Mouse (Mus musculus): ENCODE measurements around the gene Eln. TPM values are rescaled to one million over a fixed set of nuclear protein-coding genes. Genes with fewer than 3 reads are reported as not detected.
A peak's percentile ranks its signal among the peaks of the same experiment; 100 is the strongest.

Gene Eln
- total RNA-seq, 2 experiments from 2014 or later = 49.4 to 112 TPM

DNA sequence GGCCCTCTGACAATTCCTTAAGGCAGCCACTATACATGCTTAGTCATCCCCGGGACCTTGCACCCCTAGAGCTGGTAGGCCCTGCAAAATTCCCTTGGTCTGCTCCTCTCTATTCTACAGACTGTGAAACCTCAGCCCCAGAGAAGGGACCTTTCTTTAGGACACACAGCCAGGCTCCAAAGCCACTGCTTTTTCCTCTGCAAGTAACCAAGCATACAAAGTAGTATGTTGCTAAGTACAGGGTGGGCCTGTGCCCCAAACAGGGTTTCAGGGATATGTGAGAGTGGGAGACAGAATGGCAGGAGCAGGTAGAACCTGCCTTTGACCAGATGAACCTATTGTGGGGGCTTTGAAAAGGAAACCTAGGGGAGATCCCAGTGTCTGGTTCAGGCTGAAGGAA is 59.9 kb downstream of the Eln start:
- DNase-seq (ENCODE audit: low spot score in 2 of 2) = no peak

DNA sequence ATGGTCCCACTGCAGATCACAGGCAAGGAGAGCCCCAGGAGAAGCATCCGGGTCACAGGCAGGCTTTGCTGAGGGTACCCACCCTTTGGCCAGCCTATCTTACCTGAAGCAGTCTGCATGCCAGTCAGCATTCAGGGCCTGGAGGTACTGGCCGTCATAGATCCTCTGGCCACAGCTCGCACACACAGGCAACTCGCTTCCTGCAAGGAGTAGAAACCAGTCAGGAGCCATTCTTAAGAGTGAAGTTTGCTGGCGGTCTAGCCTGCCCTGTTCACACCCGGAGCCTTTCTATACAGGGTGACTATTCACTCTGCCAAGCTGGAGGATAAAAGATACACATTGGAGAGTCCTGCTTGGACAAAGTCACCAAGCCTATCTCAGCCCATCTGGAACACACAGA is 60.6 kb downstream of the Eln start:
- no peak for DNase-seq (ENCODE audit: low spot score in 2 of 2)

DNA sequence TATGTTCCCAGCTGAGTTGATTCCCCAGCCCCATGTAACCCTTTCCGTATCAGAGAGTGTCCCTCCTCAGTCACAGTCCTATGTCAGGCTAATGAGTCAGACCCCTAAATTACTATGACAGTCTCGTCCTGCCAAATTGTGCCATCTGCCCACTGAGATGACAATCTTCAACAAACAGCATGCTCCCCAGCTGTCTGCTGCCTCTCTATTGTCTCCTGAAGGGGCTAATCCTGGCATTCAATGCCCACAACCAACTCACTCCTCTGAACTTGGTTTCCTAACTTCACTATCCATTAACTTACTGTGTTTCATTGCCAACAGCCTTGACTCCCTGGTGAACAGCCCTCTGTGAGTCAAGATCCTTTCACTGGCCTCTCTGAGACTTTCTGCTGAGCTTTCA is 62.7 kb downstream of the Eln start:
- no peak for DNase-seq (ENCODE audit: low spot score in 2 of 2)

DNA sequence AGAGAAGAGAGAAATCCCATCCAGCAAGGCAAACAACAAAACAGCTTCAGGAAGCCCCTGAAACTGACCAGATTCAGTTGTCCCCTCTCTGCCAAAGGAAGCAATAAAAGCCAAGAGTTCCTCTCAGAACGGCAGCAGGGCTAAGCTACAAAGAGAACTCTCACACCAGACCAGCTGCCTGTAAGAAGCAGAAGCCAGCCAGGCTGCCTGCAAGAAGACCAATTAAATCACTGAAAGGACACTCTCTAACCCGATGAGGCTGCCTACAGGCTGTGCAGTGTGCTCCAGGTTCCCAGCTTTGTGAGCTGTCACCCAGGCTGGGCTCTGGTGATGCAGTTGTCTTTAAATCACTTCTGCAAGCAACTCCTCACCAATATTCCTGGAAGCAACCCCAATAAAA is 63.3 kb downstream of the Eln start:
- no peak for DNase-seq (ENCODE audit: low spot score in 2 of 2)

DNA sequence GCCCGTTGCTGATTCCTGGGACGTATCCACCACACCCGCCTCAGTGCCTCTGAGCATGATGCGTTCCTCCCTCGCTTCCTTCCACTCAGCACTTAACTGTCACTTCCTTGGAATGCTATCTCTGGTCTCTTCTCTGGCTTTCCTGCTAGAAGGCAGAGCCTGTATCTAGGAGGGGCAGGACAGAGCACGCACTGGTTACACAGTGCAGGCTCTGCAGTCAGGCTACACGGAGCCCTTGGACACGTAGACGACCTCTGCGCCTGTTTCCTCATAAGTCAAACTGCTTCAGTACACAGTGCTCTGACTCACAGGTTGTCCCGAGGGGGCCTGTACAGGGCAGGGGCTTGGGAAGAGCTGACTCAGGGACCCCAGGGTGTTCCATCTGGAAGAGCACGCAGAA is 66.9 kb downstream of the Eln start:
- no peak for DNase-seq (ENCODE audit: low spot score in 2 of 2)

DNA sequence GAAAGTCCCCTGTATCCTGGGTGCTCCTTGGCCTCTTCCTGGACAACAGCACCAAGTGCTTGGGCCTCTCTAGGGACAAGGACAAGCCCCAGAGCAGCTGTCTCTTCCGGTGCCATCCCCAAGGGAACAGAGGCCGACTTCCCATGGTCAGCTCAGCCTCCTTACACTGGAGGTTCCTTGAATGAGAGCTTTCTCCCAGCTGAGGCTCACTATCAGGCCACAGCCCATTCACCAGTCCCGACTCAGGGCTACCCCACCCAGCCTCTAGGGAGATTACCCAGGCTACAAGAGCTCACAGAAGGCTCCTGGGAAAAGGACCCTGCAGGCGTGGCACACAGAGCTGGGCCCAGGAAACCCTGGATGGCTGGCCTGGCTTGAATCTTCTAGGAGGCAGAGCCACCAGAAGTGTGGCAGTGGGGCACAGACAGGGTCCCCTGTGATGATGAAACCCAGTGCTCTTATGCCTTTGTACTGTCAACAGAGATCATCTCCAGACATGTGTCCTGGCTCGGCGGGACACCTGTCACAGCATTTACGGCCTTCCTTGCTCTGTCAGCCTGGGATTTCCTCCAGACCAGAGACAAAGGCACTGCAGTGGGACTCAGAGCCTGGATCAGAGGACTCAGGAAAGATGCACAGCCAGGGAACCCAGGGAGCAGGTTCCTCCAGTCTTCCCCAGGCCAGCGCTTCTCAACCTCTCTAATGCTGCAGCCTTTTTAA is 68.1 kb downstream of the Eln start:
- DNase-seq (ENCODE audit: low spot score in 2 of 2) = no peak

GRCm38 (mm10) chr5:134678031-134678430 is 69.1 kb downstream of the Eln start:
- DNase-seq (ENCODE audit: low spot score in 2 of 2) = no peak

DNA sequence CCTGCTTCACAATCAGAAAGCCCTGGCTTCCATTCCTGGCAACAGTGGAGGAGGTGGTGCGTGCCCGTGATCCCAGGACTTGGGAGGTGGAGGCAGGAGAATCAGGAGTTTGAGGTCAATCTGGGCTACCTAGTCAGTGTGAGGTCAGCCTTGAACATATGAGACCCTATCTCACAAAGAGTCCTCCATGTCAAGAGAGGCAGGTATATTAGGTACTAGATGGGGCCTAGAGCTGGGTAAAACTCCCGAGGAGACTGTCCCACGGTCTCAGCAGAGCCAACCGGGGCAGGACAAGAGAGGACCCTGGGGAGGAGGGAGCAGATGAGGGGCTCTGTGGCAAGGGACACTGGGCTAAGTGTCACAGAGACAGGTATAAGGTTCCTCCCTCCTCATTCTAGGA is 69.6 kb downstream of the Eln start:
- no peak for DNase-seq (ENCODE audit: low spot score in 2 of 2)

DNA sequence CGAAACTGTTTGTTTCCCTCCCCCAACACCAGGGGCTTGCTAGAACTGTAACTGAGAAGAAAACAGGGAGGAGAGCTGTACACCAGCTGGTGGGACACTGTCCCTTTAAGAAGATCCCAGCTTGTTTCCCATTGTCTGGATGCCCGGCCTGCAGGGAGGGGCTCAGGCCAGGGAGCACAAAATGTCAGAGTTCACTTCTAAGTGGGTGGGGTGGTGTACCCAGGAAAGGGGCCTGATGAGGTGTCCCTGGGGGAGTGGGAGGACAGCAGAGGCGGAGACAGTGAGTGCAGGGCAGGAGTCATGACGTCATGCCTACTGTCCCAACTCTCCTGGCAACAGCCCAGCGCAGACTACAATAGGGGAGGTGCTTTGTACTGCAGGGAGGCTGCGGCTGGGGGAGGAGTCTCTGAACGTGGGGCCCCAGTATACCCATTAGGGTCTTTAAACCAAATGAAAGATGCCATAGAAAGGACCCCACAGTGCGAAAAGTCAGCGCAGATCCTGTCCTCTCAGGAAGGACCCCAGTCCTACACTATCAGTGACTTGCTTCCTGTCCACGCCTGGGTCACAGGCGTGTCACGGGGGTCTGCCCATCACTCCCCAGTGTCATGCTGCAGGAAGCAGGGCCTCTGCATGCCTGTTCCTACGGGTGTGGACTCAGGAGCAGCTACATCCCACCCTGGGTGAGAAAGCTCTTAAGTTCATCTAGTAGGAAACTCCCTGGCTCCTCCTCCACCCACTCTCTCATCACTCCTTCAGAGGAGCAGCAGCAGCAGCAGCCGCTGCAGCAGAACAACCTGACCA is 71.0 kb downstream of the Eln start:
- peak; percentile 28 to 33 for DNase-seq (ENCODE audit: low spot score in 2 of 2)

GRCm38 (mm10) chr5:134674977-134675376 is 72.1 kb downstream of the Eln start:
- DNase-seq (ENCODE audit: low spot score in 2 of 2) = no peak

- no peak for DNase-seq (ENCODE audit: low spot score in 2 of 2)
Measured at GRCm38 (mm10) chr5:134672611-134673010, 74.5 kb downstream of the Eln start.

DNA sequence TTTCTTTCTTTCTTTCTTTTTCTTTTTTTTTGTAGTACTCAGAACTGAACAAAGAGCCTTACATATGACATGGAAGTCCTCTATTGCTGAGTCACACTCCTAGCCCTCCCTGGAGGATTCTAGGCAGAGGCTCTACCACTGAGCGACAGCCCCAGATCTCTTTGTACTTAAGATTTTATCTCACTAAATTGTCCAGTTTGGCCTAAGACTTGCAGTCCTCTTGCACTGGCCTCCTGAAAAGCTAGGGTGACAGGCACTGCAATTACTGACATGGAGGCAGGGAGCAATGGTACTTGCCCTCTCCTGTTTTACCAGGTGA is 75.0 kb downstream of the Eln start:
- no peak for DNase-seq (ENCODE audit: low spot score in 2 of 2)

GRCm38 (mm10) chr5:134671335-134672197 is 75.6 kb downstream of the Eln start:
- DNase-seq (ENCODE audit: low spot score in 2 of 2) = no peak

- no peak for DNase-seq (ENCODE audit: low spot score in 2 of 2)
Measured at GRCm38 (mm10) chr5:134669001-134669708, 78.0 kb downstream of the Eln start.

GRCm38 (mm10) chr5:134668495-134668894 is 78.6 kb downstream of the Eln start:
- no peak for DNase-seq (ENCODE audit: low spot score in 2 of 2)

- DNase-seq (ENCODE audit: low spot score in 2 of 2) = no peak
Measured at GRCm38 (mm10) chr5:134656708-134657107, 90.4 kb downstream of the Eln start.

Other genes with a start within 250 kb of the Eln start
- gene Clip2, start 194.9 kb downstream of the Eln start, total RNA-seq (2021) = 100 to 1,000 TPM; 102 to 103 TPM
- gene Syna, start 187.2 kb downstream of the Eln start, total RNA-seq (2021) = 1 to 10 TPM; 6.3 to 7.2 TPM
- gene Rfc2, start 166.0 kb downstream of the Eln start, total RNA-seq (2021) = 10 to 100 TPM; 54.9 to 57.7 TPM
- 1 to 10 TPM; 1.4 to 2.8 TPM for gene Lat2, start 132.3 kb downstream of the Eln start, total RNA-seq (2021)
- gene Eif4h, start 107.8 kb downstream of the Eln start, total RNA-seq (2021) = 100 to 1,000 TPM; 286 to 291 TPM
- 10 to 100 TPM; 50.9 to 54.6 TPM for gene Limk1, start 58.7 kb downstream of the Eln start, total RNA-seq (2021)
- gene Tmem270, start 159.4 kb upstream of the Eln start, total RNA-seq (2021) = not detected
- gene Cldn13, start 168.2 kb upstream of the Eln start, total RNA-seq (2021) = not detected
- 10 to 100 TPM; 14.6 to 16.5 TPM for gene Mettl27, start 185.0 kb upstream of the Eln start, total RNA-seq (2021)
- gene Cldn4, start 199.6 kb upstream of the Eln start, total RNA-seq (2021) = not detected
- gene Cldn3, start 238.9 kb upstream of the Eln start, total RNA-seq (2021) = 1 to 10 TPM; 2.0 to 2.7 TPM